Mouse (Mus musculus): ENCODE measurements around the gene Ankrd27.

DNA sequence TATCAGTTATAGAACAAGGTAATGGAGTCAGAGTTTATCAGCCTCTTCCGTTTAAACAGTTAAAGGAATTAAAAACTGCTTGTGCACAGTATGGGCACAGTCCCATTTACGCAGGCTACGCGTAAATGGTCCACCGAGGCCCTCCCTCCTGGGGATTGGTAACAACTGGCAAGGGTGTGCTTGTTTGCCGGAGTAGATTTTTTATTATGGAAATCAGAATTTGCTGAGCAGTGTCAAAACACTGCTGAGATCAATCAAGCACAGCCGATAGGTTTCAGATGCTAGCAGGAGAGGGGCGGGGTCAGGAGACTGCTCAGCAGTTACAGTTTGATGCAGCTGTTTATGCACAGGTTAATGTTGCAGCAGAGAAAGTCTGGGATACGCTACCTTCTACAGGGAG lies 102.2 kb downstream of the Ankrd27 start:
- TF ChIP-seq CTCF (conservative IDR thresholded peaks at IDR 0.05; ENCODE audit: low read length) (no peak), NANOG (IDR thresholded peaks at IDR 0.05; ENCODE audit: borderline replicate concordance, low read length) (no peak)

Measured in E14TG2a.4 (cell line).